Mouse (Mus musculus) limb, embryonic 15.5 days (tissue): ENCODE measurements around the gene Gm14214. TPM values are rescaled to one million over a fixed set of nuclear protein-coding genes. Genes with fewer than 3 reads are reported as not detected.

Experiments
- ATAC-seq: fragments of 200-750 bp; cut with Nextera tagmentation; 2 replicates; pipeline ENCODE4 v1.8.0; 2017; ENCODE audit warnings: low read depth, moderate TSS enrichment; ENCODE audit not compliant: insufficient number of reproducible peaks, low FRiP score, low TSS enrichment
- H3K27ac ChIP-seq: fragments of 300-500 bp; sonication (generic); 2 replicates; pipeline ENCODE4 v1.5.1; 2015; ENCODE audit warnings: moderate library complexity, mild to moderate bottlenecking, inconsistent platforms
- H3K27me3 ChIP-seq: fragments of 300-500 bp; sonication (generic); 2 replicates; pipeline ENCODE4 v1.6.1; 2015; ENCODE audit warnings: inconsistent platforms
- H3K36me3 ChIP-seq: fragments of 300-500 bp; sonication (generic); 2 replicates; pipeline ENCODE4 v1.6.1; 2015; ENCODE audit warnings: inconsistent platforms
- H3K4me1 ChIP-seq: fragments of 300-500 bp; sonication (generic); 2 replicates; pipeline ENCODE4 v1.6.1; 2015; ENCODE audit warnings: inconsistent platforms
- H3K4me2 ChIP-seq: fragments of 300-500 bp; sonication (generic); 2 replicates; pipeline ENCODE4 v1.6.1; 2015; ENCODE audit warnings: mild to moderate bottlenecking, inconsistent platforms
- H3K4me3 ChIP-seq: fragments of 300-500 bp; sonication (generic); 2 replicates; pipeline ENCODE4 v1.5.1; 2015; ENCODE audit warnings: mild to moderate bottlenecking, inconsistent platforms
- H3K9ac ChIP-seq: fragments of 300-500 bp; sonication (generic); 2 replicates; pipeline ENCODE4 v1.6.1; 2015; ENCODE audit warnings: inconsistent platforms
- H3K9me3 ChIP-seq: fragments of 300-500 bp; sonication (generic); 2 replicates; pipeline ENCODE4 v1.6.1; 2016; ENCODE audit warnings: inconsistent platforms
- WGBS: fragments of 180-500 bp; shearing (Covaris S2); methylation state at CpG from one replicate; pipeline ENCODE4 v1.1.7; 2015; 5-methylcytosine and 5-hydroxymethylcytosine counted together
- polyA plus RNA-seq: library from polyadenylated mRNA; unstranded; fragments of >200 nt; fragmentation: Nextera tagmentation; extraction: Ambion mirVana; gene quantifications from 2 replicates; pipeline ENCODE4 v1.2.1, GENCODE M21; 2015

Gm14214 gene
- polyA plus RNA-seq: not detected in 2 replicates

GRCm38 (mm10) chr2:154769930-154770329 is at the start of gene Gm14214:
Gm14214 (minus strand) TSS chr2:154770030.
- H3K27me3 ChIP-seq: no peaks in the 10 kb centered on the region
- ATAC-seq: no peak
- H3K36me3 ChIP-seq: no peaks in the 10 kb centered on the region
- H3K27ac ChIP-seq: no peak within 1 kb of the TSS
- no peak within 1 kb of the TSS for H3K4me3 ChIP-seq
- H3K4me2 ChIP-seq: no peak within 1 kb of the TSS
- no peak within 1 kb of the TSS for H3K9ac ChIP-seq
- H3K4me1 ChIP-seq: no peaks in the 10 kb centered on the region
- H3K9me3 ChIP-seq: no peaks in the 10 kb centered on the region

DNA sequence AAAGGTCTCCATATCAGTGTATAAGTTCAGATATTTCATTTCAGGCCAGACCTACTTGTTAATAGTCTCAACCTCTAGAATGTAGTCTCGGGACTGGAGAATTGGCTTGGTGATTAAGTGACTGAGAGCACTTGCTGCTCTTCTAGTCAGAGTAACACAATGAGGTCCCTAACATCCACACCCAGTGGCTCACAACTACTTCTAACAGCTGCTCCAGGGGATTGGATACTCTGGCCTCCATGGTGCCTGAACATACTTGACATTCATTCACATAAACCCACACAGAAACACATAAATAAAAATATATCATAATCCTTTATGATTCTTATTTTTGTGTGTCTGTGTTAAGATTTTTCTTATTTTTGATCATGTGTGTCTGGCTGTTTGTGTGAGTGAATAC is 48.8 kb upstream of the Gm14214 start:
- no peak overlapping the region for H3K27ac ChIP-seq
- no peak overlapping the region for H3K4me2 ChIP-seq
- no peaks in the 10 kb centered on the region for H3K36me3 ChIP-seq
- H3K4me1 ChIP-seq: peaks cover 19% of the 10 kb centered on the region
- no peak overlapping the region for H3K9ac ChIP-seq
- 47% methylated on average over 1 of the region's 1 CpGs for WGBS
- no peak for ATAC-seq
- no peaks in the 10 kb centered on the region for H3K9me3 ChIP-seq
- no peaks in the 10 kb centered on the region for H3K27me3 ChIP-seq
- H3K4me3 ChIP-seq: no peak overlapping the region

- no peak overlapping the region for H3K27ac ChIP-seq
- peaks cover 20% of the 10 kb centered on the region for H3K4me1 ChIP-seq
- no peak for ATAC-seq
- WGBS: 35% methylated on average over 1 of the region's 1 CpGs
- H3K9ac ChIP-seq: no peak overlapping the region
- no peaks in the 10 kb centered on the region for H3K36me3 ChIP-seq
- H3K4me3 ChIP-seq: no peak overlapping the region
- H3K4me2 ChIP-seq: no peak overlapping the region
- H3K27me3 ChIP-seq: no peaks in the 10 kb centered on the region
- no peaks in the 10 kb centered on the region for H3K9me3 ChIP-seq
Observed at GRCm38 (mm10) chr2:154817788-154818187, 48.0 kb upstream of the Gm14214 start.

- 41% methylated on average over 3 of the region's 3 CpGs for WGBS
- Histone ChIP-seq H3K9ac (no peak overlapping the region), H3K36me3 (no peaks in the 10 kb centered on the region), H3K27me3 (no peaks in the 10 kb centered on the region), H3K4me2 (no peak overlapping the region), H3K4me3 (no peak overlapping the region), H3K4me1 (peaks cover 24% of the 10 kb centered on the region), H3K9me3 (no peaks in the 10 kb centered on the region), H3K27ac (no peak overlapping the region)
- ATAC-seq: no peak
Observed at GRCm38 (mm10) chr2:154817089-154817488, 47.3 kb upstream of the Gm14214 start.

GRCm38 (mm10) chr2:154813426-154813825 is 43.6 kb upstream of the Gm14214 start:
- WGBS: 89% methylated on average over 2 of the region's 2 CpGs
- Histone ChIP-seq H3K4me1 (peaks cover 36% of the 10 kb centered on the region), H3K4me3 (no peak overlapping the region), H3K36me3 (no peaks in the 10 kb centered on the region), H3K27me3 (no peaks in the 10 kb centered on the region), H3K9ac (no peak overlapping the region), H3K9me3 (no peaks in the 10 kb centered on the region), H3K27ac (no peak overlapping the region), H3K4me2 (no peak overlapping the region)
- ATAC-seq: no peak

DNA sequence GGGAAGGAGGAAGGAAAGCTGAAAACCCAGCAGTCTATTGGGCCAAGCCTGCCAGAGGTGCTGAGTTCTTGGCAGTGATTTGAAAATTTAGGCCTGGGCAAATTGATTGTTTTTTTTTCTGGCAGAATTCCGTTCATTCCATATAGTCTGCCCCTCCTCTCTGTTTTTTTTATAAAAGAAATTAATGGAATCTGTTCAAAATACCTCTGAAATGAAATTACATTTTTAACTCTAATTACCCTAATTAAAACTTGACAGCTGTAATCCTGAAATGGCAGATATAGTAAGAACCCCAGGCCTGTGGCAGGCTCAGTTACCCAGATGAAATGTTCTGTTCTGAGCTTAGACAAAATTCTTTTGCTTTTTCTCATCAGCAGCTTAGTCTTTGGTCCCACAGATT is 41.0 kb upstream of the Gm14214 start:
- no peaks in the 10 kb centered on the region for H3K9me3 ChIP-seq
- no peak overlapping the region for H3K27ac ChIP-seq
- H3K27me3 ChIP-seq: no peaks in the 10 kb centered on the region
- no peak overlapping the region for H3K4me2 ChIP-seq
- no peak for ATAC-seq
- peaks cover 33% of the 10 kb centered on the region for H3K4me1 ChIP-seq
- no peak overlapping the region for H3K9ac ChIP-seq
- H3K4me3 ChIP-seq: no peak overlapping the region
- WGBS: 27% methylated on average over 1 of the region's 1 CpGs
- H3K36me3 ChIP-seq: no peaks in the 10 kb centered on the region

- ATAC-seq: no peak
- no peaks in the 10 kb centered on the region for H3K36me3 ChIP-seq
- H3K4me1 ChIP-seq: peaks cover 33% of the 10 kb centered on the region
- H3K27ac ChIP-seq: no peak overlapping the region
- H3K9ac ChIP-seq: no peak overlapping the region
- H3K27me3 ChIP-seq: no peaks in the 10 kb centered on the region
- no peaks in the 10 kb centered on the region for H3K9me3 ChIP-seq
- no peak overlapping the region for H3K4me3 ChIP-seq
- no peak overlapping the region for H3K4me2 ChIP-seq
- WGBS: 34% methylated on average over 1 of the region's 1 CpGs
Observed at GRCm38 (mm10) chr2:154809107-154809762, 39.4 kb upstream of the Gm14214 start.

DNA sequence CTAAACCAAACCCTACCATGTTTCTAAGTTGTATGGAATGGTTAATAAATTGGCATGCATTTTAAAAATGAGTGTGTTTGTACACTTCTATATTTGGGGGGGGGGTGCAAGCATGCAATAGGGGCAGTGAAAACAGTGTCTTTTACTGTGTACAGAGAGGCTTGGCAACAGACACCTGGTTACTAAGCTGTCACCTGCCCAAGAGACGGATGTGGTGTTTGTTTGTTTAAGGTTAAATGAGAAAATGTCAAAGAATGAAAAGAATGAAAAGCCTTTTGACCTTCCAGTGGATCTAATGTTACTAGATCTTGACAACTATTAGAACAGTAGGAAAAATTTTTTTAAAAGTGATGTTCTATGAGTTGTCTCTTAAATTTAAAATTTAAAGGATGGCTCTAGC is 37.9 kb upstream of the Gm14214 start:
- H3K36me3 ChIP-seq: no peaks in the 10 kb centered on the region
- ATAC-seq: no peak
- H3K9me3 ChIP-seq: no peaks in the 10 kb centered on the region
- H3K4me2 ChIP-seq: no peak overlapping the region
- H3K27me3 ChIP-seq: no peaks in the 10 kb centered on the region
- WGBS: 66% methylated on average over 1 of the region's 1 CpGs
- no peak overlapping the region for H3K27ac ChIP-seq
- H3K4me3 ChIP-seq: no peak overlapping the region
- no peak overlapping the region for H3K9ac ChIP-seq
- H3K4me1 ChIP-seq: peaks cover 36% of the 10 kb centered on the region

DNA sequence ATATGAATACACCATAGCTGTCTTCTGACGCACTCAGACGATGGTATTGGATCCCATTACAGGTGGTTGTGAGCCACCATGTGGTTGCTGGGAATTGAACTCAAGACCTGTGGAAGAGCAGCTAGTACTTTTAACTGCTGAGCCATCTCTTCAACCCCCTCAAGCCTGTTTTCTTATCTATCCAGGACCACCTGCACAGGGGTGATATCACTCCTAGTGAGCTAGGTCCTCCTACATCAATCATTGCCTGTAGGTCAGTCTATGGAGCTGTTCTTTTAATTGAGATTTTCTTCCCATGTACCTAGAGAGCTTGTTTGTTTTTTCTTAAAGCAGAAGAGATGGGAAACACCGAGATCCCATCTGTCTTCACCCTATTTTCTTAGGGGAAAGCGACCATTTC is 34.0 kb upstream of the Gm14214 start:
- no peaks in the 10 kb centered on the region for H3K27me3 ChIP-seq
- H3K4me3 ChIP-seq: no peak overlapping the region
- no peak overlapping the region for H3K27ac ChIP-seq
- H3K9me3 ChIP-seq: no peaks in the 10 kb centered on the region
- no peak overlapping the region for H3K9ac ChIP-seq
- 0 out of 2 replicates have a peak, but pooled peaks cover 3% of the 10 kb centered on the region for H3K36me3 ChIP-seq
- WGBS: 69% methylated on average over 4 of the region's 4 CpGs
- H3K4me2 ChIP-seq: no peak overlapping the region
- peaks cover 15% of the 10 kb centered on the region for H3K4me1 ChIP-seq
- ATAC-seq: no peak

- Histone ChIP-seq H3K9ac (no peak overlapping the region), H3K4me3 (no peak overlapping the region), H3K4me2 (no peak overlapping the region), H3K27ac (no peak overlapping the region), H3K27me3 (no peaks in the 10 kb centered on the region), H3K9me3 (no peaks in the 10 kb centered on the region), H3K36me3 (0 out of 2 replicates have a peak, but pooled peaks cover 3% of the 10 kb centered on the region), H3K4me1 (peaks cover 14% of the 10 kb centered on the region)
- 72% methylated on average over 1 of the region's 1 CpGs for WGBS
- ATAC-seq: no peak
Observed at GRCm38 (mm10) chr2:154803372-154803771, 33.5 kb upstream of the Gm14214 start.

GRCm38 (mm10) chr2:154791661-154792642 is 22.1 kb upstream of the Gm14214 start:
- ATAC-seq: 0 out of 2 replicates have a peak, but pooled peaks have one; percentile 2
- peaks cover 25% of the 10 kb centered on the region for H3K4me1 ChIP-seq
- H3K27ac ChIP-seq: peak overlapping the region; percentile 99
- H3K9me3 ChIP-seq: no peaks in the 10 kb centered on the region
- H3K27me3 ChIP-seq: no peaks in the 10 kb centered on the region
- peak overlapping the region; percentile 98 for H3K9ac ChIP-seq
- WGBS: under 1% methylated on average over 62 of the region's 67 CpGs
- H3K36me3 ChIP-seq: no peaks in the 10 kb centered on the region
- H3K4me2 ChIP-seq: peak overlapping the region; percentile 70
- H3K4me3 ChIP-seq: peak overlapping the region; percentile 98
